Mouse (Mus musculus) bone marrow macrophage, adult 2 months (primary cell): ENCODE measurements at regions not wholly inside any gene's neighbourhood (a gene's known extent, or its start where the extent isn't known, plus 50 kb on each side); places are given as distances from the start of the nearest gene placed in this dataset.

ENCODE experiments used
- CTCF ChIP-seq: IDR thresholded peaks from 2 replicates; pipeline ENCODE4 v1.5.1; 2012; ENCODE audit warnings: low read depth, mild to moderate bottlenecking, low read length, moderate library complexity
- POLR2A ChIP-seq: IDR thresholded peaks from 2 replicates; pipeline ENCODE4 v1.6.1; 2012; ENCODE audit warnings: mild to moderate bottlenecking, low read depth, low read length, borderline replicate concordance

GRCm38 (mm10) chr13:43995623-43996022, 211.0 kb downstream of the Cd83 start:
- no peak for TF ChIP-seq POLR2A
- no peak for TF ChIP-seq CTCF
